In genomic region chr4:150491710-150492109, GRCm38 (mm10) we compare ENCODE assay signal across 13 mouse cellular contexts.
"Had no signal": no experiment of that assay in that cellular context is flagged by ENCODE, and none has a peak within 500 bp of the region (broad histone marks: within the 10 kb centered on the region; RNA-seq: fewer than 3 reads in every experiment).

No protein-coding gene starts in this region.

- H3K36me3 ChIP-seq: liver, embryonic 13.5 days; midbrain, embryonic 12.5 days had no signal

- ATAC-seq: midbrain, embryonic 16.5 days had no signal

- H3K27me3 ChIP-seq: liver, embryonic 13.5 days; midbrain, embryonic 12.5 days had no signal

- H3K9me3 ChIP-seq: liver, embryonic 13.5 days; midbrain, embryonic 12.5 days had no signal

- DNase-seq: kidney, adult 2 months; kidney, postnatal 25 days; layer of hippocampus, postnatal 36 days; liver, embryonic 13.5 days; lung, adult 2 months; right cerebral cortex, postnatal 25 days; thymus, adult 18-20 months; thymus, postnatal 36 days had no signal

- H3K4me2 ChIP-seq: liver, embryonic 13.5 days; midbrain, embryonic 12.5 days had no signal

- H3K9ac ChIP-seq: liver, embryonic 13.5 days; midbrain, embryonic 12.5 days had no signal

- H3K27ac ChIP-seq: kidney, postnatal 0 days; left cerebral cortex, adult 2 months; liver, embryonic 13.5 days; macrophage; midbrain, embryonic 12.5 days had no signal

- H3K4me3 ChIP-seq: left cerebral cortex, adult 2 months; liver, embryonic 13.5 days; midbrain, embryonic 12.5 days had no signal
